7 mouse cellular contexts compared by ENCODE assay signal in genomic region chr10:81319330-81319699, GRCm38 (mm10). TPM values are rescaled to one million over a fixed set of nuclear protein-coding genes. Genes with fewer than 3 reads are reported as not detected.
DNase-seq lines count a peak whose midpoint lies in the region; ATAC-seq and TF ChIP-seq lines count a peak whose summit lies in the region.

No protein-coding gene starts in this region.

- H3K4me3 ChIP-seq in neural tube, embryonic 11.5 days (ENCODE audit: low read depth, low read length) = no peak overlapping the region
- peak overlapping the region; percentile 64 to 92; a peak in 3 of 4 replicates for H3K4me3 ChIP-seq in heart, embryonic 14.5 days (ENCODE audit: control insufficient read depth in 1 of 2, insufficient read depth in 1 of 2, low read depth in 1 of 2, low read length in 2 of 2)
- peak overlapping the region; percentile 73 to 75; a peak in 3 of 4 replicates for H3K4me3 ChIP-seq in liver, embryonic 14.5 days (ENCODE audit: insufficient read depth in 1 of 2, low read depth in 2 of 2, low read length in 2 of 2)

- DNase-seq in neural tube, embryonic 11.5 days (ENCODE audit: low spot score) = no peak
- no peak for DNase-seq in neural tube, embryonic 10.5 days (ENCODE audit: extremely low spot score, low spot score)
- DNase-seq in cerebellum, adult 18-20 months = peak; percentile 33 to 53
- no peak for DNase-seq in liver, embryonic 14.5 days (ENCODE audit: low read depth in 3 of 3, low spot score in 3 of 3)
- no peak for DNase-seq in frontal cortex, adult 2 months (ENCODE audit: extremely low spot score in 1 of 2, low spot score in 1 of 2)
- no peak for DNase-seq in spleen, adult 18-20 months

- peaks cover 18% of the 10 kb centered on the region for H3K4me1 ChIP-seq in neural tube, embryonic 11.5 days (ENCODE audit: control insufficient read depth, insufficient read depth, low read length)
- H3K4me1 ChIP-seq in heart, embryonic 14.5 days (ENCODE audit: control insufficient read depth in 2 of 2, insufficient read depth in 2 of 2, low read length in 2 of 2) = peaks cover 24 to 34% of the 10 kb centered on the region in 2 experiments
- H3K4me1 ChIP-seq in liver, embryonic 14.5 days (replicated peaks; ENCODE audit: control insufficient read depth in 2 of 2, insufficient read depth in 2 of 2, low read length in 1 of 2) = peaks cover 11 to 12% of the 10 kb centered on the region in 2 experiments

- TF ChIP-seq EP300 in liver, embryonic 14.5 days (IDR thresholded peaks at IDR 0.05; ENCODE audit: low read depth) = no peak

- WGBS in neural tube, embryonic 11.5 days = 39% methylated on average over 8 of the region's 8 CpGs
- 24% methylated on average over 8 of the region's 8 CpGs for WGBS in heart, embryonic 14.5 days
- 25% methylated on average over 8 of the region's 8 CpGs for WGBS in liver, embryonic 14.5 days (ENCODE audit: insufficient replicate concordance)

- peak overlapping the region; percentile 41; the same call in 1 of the 2 replicates for H3K9ac ChIP-seq in neural tube, embryonic 11.5 days (ENCODE audit: low read length)
- H3K9ac ChIP-seq in heart, embryonic 14.5 days (ENCODE audit: low read length) = peak overlapping the region; percentile 71
- H3K9ac ChIP-seq in liver, embryonic 14.5 days (replicated peaks) = no peak overlapping the region; the same call in 1 of the 2 replicates

- ATAC-seq in neural tube, embryonic 11.5 days (ENCODE audit: insufficient read depth, low FRiP score, low TSS enrichment) = no peak
- no peak for ATAC-seq in heart, embryonic 14.5 days (ENCODE audit: insufficient number of reproducible peaks, insufficient read depth, low FRiP score, low read depth)
- no peak for ATAC-seq in liver, embryonic 14.5 days (ENCODE audit: insufficient read depth)

- TF ChIP-seq CTCF in liver, embryonic 14.5 days (IDR thresholded peaks at IDR 0.05; ENCODE audit: low read depth) = peak; percentile 37

- H3K9me3 ChIP-seq in neural tube, embryonic 11.5 days (ENCODE audit: control insufficient read depth, low read length) = no peaks in the 10 kb centered on the region
- no peaks in the 10 kb centered on the region for H3K9me3 ChIP-seq in heart, embryonic 14.5 days (ENCODE audit: control insufficient read depth, low read length)
- H3K9me3 ChIP-seq in liver, embryonic 14.5 days (ENCODE audit: control insufficient read depth, low read length) = no peaks in the 10 kb centered on the region

- no peaks in the 10 kb centered on the region for H3K27me3 ChIP-seq in neural tube, embryonic 11.5 days (ENCODE audit: control insufficient read depth, insufficient read depth, low read length)
- H3K27me3 ChIP-seq in heart, embryonic 14.5 days (ENCODE audit: control insufficient read depth, insufficient read depth, low read length) = no peaks in the 10 kb centered on the region
- H3K27me3 ChIP-seq in liver, embryonic 14.5 days (ENCODE audit: control insufficient read depth, insufficient read depth, low read length) = no peaks in the 10 kb centered on the region

- H3K27ac ChIP-seq in neural tube, embryonic 11.5 days (ENCODE audit: low read depth, low read length) = peak overlapping the region; percentile 60; the same call in 1 of the 2 replicates
- peak overlapping the region; percentile 89 to 92 for H3K27ac ChIP-seq in heart, embryonic 14.5 days (replicated peaks in 1 of 2; ENCODE audit: control insufficient read depth in 1 of 2, insufficient read depth in 1 of 2, low read depth in 2 of 2, low read length in 2 of 2)
- peak overlapping the region; percentile 84 for H3K27ac ChIP-seq in liver, embryonic 14.5 days

- H3K4me2 ChIP-seq in neural tube, embryonic 11.5 days (ENCODE audit: low read depth) = peak overlapping the region; percentile 77
- H3K4me2 ChIP-seq in heart, embryonic 14.5 days (ENCODE audit: low read length) = peak overlapping the region; percentile 82
- peak overlapping the region; percentile 90 for H3K4me2 ChIP-seq in liver, embryonic 14.5 days (ENCODE audit: low read depth)

- H3K36me3 ChIP-seq in neural tube, embryonic 11.5 days (ENCODE audit: control insufficient read depth, insufficient read depth, low read length) = peaks cover 21% of the 10 kb centered on the region
- peaks cover 52% of the 10 kb centered on the region for H3K36me3 ChIP-seq in heart, embryonic 14.5 days (ENCODE audit: control insufficient read depth, insufficient read depth, low read length)
- H3K36me3 ChIP-seq in liver, embryonic 14.5 days (replicated peaks; ENCODE audit: control insufficient read depth, insufficient read depth, low read depth) = peaks cover 20% of the 10 kb centered on the region

RNA-seq across cellular contexts. Expression of gene Cactin, which starts 1.6 kb away (rescaled TPM):
- 39.4 and 46.2 TPM in 2 replicates for polyA plus RNA-seq in neural tube, embryonic 11.5 days (2014; fragmentation: Nextera tagmentation; extraction: Ambion mirVana)
- polyA plus RNA-seq in heart, embryonic 14.5 days (2014; fragmentation: Nextera tagmentation; extraction: Ambion mirVana) = 16.6 and 16.9 TPM in 2 replicates
- polyA plus RNA-seq in liver, embryonic 14.5 days (2012; rRNA removed) = 20.8 and 24.3 TPM in 2 replicates
- polyA plus RNA-seq in liver, embryonic 14.5 days (2014; fragmentation: Nextera tagmentation; extraction: Ambion mirVana) = 12.1 and 16.6 TPM in 2 replicates
- polyA plus RNA-seq in frontal cortex, adult 2 months (2012; rRNA removed) = 31.5 and 31.9 TPM in 2 replicates

RNA-seq across cellular contexts. Expression of gene Tbxa2r, which starts 9.2 kb away (rescaled TPM):
- polyA plus RNA-seq in neural tube, embryonic 11.5 days (2014; fragmentation: Nextera tagmentation; extraction: Ambion mirVana) = 1.8 and 2.9 TPM in 2 replicates
- 9.5 and 11.3 TPM in 2 replicates for polyA plus RNA-seq in heart, embryonic 14.5 days (2014; fragmentation: Nextera tagmentation; extraction: Ambion mirVana)
- polyA plus RNA-seq in liver, embryonic 14.5 days (2012; rRNA removed) = 2.4 and 3.1 TPM in 2 replicates
- polyA plus RNA-seq in liver, embryonic 14.5 days (2014; fragmentation: Nextera tagmentation; extraction: Ambion mirVana) = 1.9 and 3.3 TPM in 2 replicates
- polyA plus RNA-seq in frontal cortex, adult 2 months (2012; rRNA removed) = 2.3 and 3.3 TPM in 2 replicates

RNA-seq across cellular contexts. Expression of gene Gipc3, which starts 23.8 kb away (rescaled TPM):
- polyA plus RNA-seq in neural tube, embryonic 11.5 days (2014; fragmentation: Nextera tagmentation; extraction: Ambion mirVana) = not detected in 2 replicates
- polyA plus RNA-seq in heart, embryonic 14.5 days (2014; fragmentation: Nextera tagmentation; extraction: Ambion mirVana) = 0.11 TPM in 1 of 2 replicates, not detected in the other
- polyA plus RNA-seq in liver, embryonic 14.5 days (2012; rRNA removed) = 0.01 TPM in 2 replicates
- polyA plus RNA-seq in liver, embryonic 14.5 days (2014; fragmentation: Nextera tagmentation; extraction: Ambion mirVana) = not detected in 2 replicates
- 0.96 and 1.1 TPM in 2 replicates for polyA plus RNA-seq in frontal cortex, adult 2 months (2012; rRNA removed)

RNA-seq across cellular contexts. Expression of gene Pip5k1c, which starts 26.6 kb away (rescaled TPM):
- 64.6 and 65.8 TPM in 2 replicates for polyA plus RNA-seq in neural tube, embryonic 11.5 days (2014; fragmentation: Nextera tagmentation; extraction: Ambion mirVana)
- 31.4 and 33.7 TPM in 2 replicates for polyA plus RNA-seq in heart, embryonic 14.5 days (2014; fragmentation: Nextera tagmentation; extraction: Ambion mirVana)
- 12.8 and 13.1 TPM in 2 replicates for polyA plus RNA-seq in liver, embryonic 14.5 days (2012; rRNA removed)
- polyA plus RNA-seq in liver, embryonic 14.5 days (2014; fragmentation: Nextera tagmentation; extraction: Ambion mirVana) = 10.5 and 12.5 TPM in 2 replicates
- 326 and 360 TPM in 2 replicates for polyA plus RNA-seq in frontal cortex, adult 2 months (2012; rRNA removed)

RNA-seq across cellular contexts. Expression of gene Tjp3, which starts 27.9 kb away (rescaled TPM):
- polyA plus RNA-seq in neural tube, embryonic 11.5 days (2014; fragmentation: Nextera tagmentation; extraction: Ambion mirVana) = 2.5 and 2.8 TPM in 2 replicates
- polyA plus RNA-seq in heart, embryonic 14.5 days (2014; fragmentation: Nextera tagmentation; extraction: Ambion mirVana) = 1.8 and 2.2 TPM in 2 replicates
- 0.38 and 0.40 TPM in 2 replicates for polyA plus RNA-seq in liver, embryonic 14.5 days (2012; rRNA removed)
- polyA plus RNA-seq in liver, embryonic 14.5 days (2014; fragmentation: Nextera tagmentation; extraction: Ambion mirVana) = 0.20 and 0.37 TPM in 2 replicates
- 0.34 and 0.46 TPM in 2 replicates for polyA plus RNA-seq in frontal cortex, adult 2 months (2012; rRNA removed)

Comparison
In these comparisons a context has a peak if more than half of its experiments do, and no peak if none do; other contexts are left out.
1. DNase-seq: peak in cerebellum, adult 18-20 months (2 of 2); none in neural tube, embryonic 11.5 days (single experiment), neural tube, embryonic 10.5 days (single experiment), liver, embryonic 14.5 days (0 of 3), frontal cortex, adult 2 months (0 of 2) and spleen, adult 18-20 months (0 of 2).
2. Peak in every context shown above with its lines, with median percentiles within 50 percentile points of each other: H3K27ac ChIP-seq and H3K4me2 ChIP-seq.